Mouse (Mus musculus): Measurements from ENCODE around the gene Pde4b.
A peak's percentile ranks its signal among the peaks of the same experiment; 100 is the strongest.

GRCm38 (mm10) chr4:102226700-102227099 lies 139.4 kb downstream of the Pde4b start:
- peak; percentile 32; the same call in 1 of the 2 replicates for TF ChIP-seq CTCF (conservative IDR thresholded peaks at IDR 0.05; ENCODE audit: insufficient read depth, insufficient read length, low read depth, low read length)
- no peak for TF ChIP-seq POLR2A (IDR thresholded peaks at IDR 0.05; ENCODE audit: low read depth, low read length)

All from kidney, adult 2 months (tissue).